Mouse (Mus musculus): Measurements from ENCODE around the gene Zfp811.

DNA sequence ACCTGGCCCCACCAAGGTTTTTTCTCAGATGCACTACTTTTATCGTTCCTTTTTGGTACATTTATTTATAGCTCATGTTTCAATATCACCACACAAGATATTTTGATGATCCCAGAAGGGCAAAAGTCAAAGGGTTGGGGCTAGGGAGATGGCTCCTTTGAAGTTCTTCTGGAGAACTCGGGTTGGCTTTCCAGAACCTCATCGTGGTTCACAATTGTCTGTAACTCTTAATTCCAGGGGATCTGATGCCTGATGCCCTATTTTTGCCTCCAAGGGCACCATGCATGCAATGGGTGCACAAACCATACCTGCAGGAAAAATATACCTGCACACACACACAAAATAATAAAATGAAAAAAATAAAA, 20.7 kb upstream of the Zfp811 start:
- TF ChIP-seq CTCF (IDR thresholded peaks at IDR 0.05; ENCODE audit: low read depth, low read length) (no peak), POLR2A (IDR thresholded peaks at IDR 0.05; ENCODE audit: borderline replicate concordance, low read depth, low read length) (no peak)

Data from bone marrow macrophage, adult 2 months (primary cell).